Mouse (Mus musculus) retina, adult 2 months (tissue): ENCODE measurements around the gene Olfr313.
"Not testable (repeated sequence)": the region's sequence is repeated elsewhere in the genome, so short reads cannot be mapped to it uniquely, and the experiment has no call there.

Source experiments
- DNase-seq: peaks from one replicate; pipeline ENCODE4 v3.0.0-alpha.2; 2012; ENCODE audit warnings: low read depth, low spot score

Olfr313 gene

DNA sequence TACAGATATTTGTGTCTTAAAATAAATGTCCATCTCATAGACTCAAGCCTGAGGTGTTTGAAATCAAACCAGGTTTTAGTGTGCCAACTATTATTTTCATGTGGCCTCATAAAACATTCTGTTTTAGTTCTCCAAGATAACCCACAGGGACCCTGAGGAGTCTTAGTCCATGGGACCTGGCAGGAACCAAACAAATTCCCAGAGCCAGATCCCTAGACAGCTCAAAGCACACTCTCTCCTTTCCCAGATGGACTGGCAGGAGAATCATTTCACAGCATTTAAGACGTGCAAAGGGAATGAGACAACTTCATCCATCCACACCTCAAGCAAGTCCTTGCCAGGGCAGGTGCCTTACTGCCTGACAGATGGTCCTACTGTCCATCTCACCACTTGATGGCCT is at the start of gene Olfr313:
TSS of gene Olfr313 (plus strand) at position 301 of the 400 bp plus-strand sequence.
- DNase-seq, result not testable (repeated sequence)

DNA sequence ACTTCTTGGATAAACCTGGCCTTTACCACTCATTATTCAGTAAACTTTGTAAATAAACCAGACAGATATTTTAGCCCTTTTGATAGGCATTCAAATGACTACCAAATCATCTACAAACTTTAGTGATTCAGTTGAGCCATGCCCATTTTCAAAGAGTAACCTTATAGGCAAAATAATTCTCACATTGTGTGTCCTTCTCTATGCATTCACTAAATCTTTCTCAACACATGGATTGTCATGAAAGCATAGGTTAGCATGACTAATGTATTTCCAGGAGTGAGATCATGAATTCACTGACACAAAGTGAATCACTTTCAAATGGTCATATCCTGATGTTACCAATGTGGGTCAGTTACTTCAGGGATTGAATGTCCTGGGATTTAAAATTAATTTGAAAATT is 41.9 kb upstream of the Olfr313 start, which contains the start of gene Olfr315:
TSS of gene Olfr315 (plus strand) at position 301 of the 400 bp plus-strand sequence.
- no peak for DNase-seq

DNA sequence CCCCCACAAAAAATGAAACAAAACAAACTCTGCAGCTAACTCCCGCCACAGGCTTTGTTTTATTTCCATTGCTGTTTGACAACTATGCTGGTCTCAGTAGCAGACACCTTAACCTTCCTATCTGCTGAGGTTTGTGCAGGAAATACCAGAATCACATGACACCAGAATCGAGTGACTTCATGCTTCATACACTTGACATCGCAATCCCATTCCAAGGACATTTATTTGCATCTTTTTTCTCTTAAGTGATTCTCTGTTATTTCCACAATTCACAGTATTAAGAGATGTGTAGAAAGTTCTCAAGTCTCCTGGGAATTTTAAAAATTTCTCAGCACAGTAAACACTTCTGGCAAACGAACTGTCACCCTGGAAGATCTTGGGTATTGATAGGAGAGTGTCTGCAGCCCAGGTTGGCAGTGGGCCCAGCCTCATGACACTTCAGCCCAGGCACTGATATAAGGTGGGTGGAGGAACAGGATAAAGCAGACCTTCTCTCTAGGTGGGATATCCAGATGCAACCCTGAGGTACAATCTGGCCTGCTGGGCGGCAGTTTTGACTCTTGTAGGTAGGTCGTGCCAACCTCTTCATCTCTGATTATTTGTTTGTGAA is 32.2 kb upstream of the Olfr313 start, which contains the start of gene Olfr314:
TSS of gene Olfr314 (plus strand) at position 473 of the 610 bp plus-strand sequence.
- DNase-seq, result no peak

DNA sequence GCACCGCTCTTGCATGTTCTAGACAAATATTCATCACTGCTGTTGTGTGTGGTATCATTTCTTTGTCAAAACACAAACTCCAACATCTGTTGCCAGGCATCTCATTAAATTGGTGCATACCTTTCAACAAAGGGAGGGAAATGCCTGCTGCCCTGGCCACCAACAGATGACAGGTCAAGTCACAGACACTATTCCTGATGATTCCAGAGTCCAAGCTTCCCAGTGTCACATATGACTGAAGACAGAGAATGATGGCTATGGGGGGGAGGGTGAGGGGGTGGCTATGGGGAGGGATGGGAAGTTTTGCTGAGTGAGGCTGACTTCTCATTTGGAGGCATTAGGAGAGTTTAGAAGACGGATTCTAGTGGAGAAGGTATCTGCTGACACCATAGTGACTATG is 30.6 kb upstream of the Olfr313 start:
- no peak for DNase-seq

DNA sequence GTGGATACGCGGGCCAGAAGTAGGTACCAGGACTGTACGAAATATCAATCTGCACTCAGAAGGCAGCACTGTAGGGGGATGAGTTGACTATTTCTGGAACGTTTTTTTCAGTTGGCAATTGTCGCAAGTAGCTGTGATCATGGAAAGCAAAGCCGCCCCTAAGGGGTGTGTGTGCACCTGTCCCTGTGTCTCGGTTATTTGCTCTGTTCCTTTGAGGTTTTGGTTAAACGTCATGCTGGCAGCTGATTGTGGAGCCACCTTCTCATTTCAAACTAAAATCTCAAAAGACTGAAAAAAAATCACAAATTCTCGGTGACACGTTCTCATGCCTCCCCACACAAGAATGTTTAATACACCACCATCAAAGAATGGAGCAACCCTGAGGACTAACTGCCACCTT is 27.1 kb upstream of the Olfr313 start:
- DNase-seq, result no peak

DNA sequence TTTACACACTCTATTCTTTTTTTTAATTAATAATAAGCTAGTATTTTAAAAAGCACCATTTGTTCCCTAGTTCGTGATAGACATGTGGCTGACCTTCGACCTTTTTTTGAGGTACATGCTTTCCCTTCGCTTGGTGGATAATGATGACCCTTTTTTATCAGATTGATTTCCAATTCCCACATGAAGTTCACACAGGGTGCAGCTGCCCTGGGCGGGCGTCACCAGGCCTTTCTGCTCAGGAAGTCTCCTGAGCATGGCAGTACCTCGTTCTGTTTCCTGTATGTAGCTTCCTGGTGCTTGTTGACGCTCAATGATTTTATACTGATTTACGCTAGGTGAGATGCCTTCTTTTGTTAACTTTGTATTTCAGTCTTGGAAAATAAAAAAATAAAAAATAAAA is 26.5 kb upstream of the Olfr313 start:
- DNase-seq, result no peak

DNA sequence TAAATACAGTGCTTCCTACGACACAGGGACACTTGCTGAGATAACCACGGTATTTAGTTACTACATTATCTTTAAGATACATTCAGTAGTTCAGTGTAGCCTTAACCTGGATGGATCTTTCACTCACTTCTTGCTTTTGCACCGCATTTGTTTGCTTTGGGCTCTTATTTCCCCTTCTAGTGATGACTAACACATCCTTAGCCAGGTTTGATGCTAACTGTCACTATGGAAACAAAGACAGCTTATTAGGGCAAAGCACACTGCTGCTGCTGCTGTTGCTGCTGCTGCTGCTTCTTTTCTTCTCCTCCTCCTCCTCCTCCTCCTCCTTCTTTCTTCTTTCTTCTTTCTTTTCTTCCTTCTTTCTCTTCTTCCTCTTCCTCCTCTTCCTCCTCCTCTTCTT is 25.3 kb upstream of the Olfr313 start:
- peak; percentile 2 for DNase-seq

DNA sequence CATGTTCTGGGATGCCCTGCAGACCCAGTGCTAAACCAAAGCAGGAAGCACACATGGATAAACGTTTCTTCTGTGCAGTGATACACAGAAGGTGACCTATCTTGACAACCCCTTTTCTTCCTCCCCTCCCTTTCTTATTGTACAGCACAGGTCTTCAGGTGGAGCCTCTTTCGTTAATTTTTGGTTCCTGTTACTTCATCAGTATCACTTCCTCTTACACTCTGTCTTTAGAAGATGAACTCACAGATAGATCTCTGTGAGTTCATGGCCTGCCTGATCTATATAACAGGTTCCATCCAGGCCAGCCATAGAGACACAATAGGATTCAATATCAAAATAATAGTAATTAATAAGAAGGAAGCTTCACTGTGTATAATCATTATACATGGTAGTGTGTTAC is 24.7 kb upstream of the Olfr313 start:
- DNase-seq, result no peak

DNA sequence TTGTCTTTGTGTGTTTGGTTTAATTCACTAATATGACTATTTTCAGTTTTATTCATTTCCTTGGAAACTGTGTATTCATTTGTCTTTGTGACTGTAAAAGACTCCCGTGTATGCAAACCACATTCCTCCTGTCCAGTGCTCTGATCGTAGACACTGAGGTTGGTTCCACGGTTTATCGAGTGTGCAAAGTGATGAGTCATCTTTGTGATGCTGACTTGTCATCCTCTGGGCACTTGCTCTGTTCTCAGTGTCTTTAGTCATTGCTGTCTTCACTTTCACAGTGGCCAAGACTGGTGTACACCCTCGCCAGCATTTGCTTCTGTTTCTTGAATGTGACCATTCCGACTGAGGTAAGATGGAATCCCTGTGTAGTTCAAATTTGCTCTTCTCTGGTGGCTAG is 24.2 kb upstream of the Olfr313 start:
- DNase-seq, result no peak

DNA sequence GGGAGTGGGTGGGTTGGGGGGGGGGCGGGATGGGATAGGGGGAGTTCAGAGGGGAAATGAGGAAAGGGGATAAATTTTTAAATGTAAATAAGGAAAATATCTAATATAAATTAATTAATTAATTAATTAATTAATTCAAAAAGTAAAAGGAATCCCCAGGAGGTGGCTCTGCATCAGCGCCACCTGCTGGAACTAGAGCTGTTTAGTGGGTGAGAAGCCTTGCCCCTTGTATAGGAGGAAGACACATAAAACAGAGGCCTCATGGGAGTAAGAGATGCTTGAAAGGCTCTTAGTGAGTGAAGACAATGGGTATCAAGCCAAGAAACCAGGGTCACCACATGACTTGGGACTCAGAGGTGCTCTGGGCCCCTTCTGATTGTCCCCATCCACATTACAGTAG is 18.9 kb upstream of the Olfr313 start:
- no peak for DNase-seq

DNA sequence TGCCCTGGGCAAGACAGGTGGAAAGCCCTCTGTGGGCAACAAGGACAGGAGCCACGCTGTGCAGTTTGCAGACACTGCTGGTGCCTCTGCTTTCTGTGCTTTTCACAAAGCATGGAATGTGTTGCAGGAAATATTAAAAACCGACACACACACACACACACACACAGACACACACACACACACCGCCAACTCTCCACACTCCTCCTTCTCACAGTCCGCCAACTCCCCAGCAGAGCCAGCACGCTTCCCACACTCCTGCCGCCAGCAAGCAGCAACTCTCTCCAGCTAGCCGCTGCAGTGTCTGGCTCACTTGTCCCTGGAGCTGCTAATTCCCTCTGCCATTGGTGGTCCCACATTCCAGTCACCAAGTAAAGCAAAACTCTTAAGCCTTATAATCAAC is 17.9 kb upstream of the Olfr313 start:
- no peak for DNase-seq

DNA sequence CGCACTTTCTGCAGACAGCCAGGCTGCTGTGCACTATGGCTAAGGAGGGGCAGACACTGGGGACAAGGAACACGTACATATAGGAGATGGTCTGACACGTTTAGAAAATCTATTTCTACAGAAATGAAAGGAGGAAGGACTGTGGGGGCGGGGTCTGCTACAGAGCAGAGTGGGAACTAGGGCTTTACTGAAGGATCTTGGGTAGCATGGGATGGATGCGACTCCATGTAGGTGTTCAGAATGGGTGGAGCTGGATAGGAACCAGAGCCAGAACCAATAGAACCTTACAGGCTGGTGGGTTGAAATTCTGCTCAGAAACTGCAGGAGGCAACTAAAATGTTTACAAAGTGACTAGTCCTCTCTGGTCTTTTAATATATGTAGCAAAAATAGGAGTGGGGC is 15.1 kb upstream of the Olfr313 start:
- no peak for DNase-seq

DNA sequence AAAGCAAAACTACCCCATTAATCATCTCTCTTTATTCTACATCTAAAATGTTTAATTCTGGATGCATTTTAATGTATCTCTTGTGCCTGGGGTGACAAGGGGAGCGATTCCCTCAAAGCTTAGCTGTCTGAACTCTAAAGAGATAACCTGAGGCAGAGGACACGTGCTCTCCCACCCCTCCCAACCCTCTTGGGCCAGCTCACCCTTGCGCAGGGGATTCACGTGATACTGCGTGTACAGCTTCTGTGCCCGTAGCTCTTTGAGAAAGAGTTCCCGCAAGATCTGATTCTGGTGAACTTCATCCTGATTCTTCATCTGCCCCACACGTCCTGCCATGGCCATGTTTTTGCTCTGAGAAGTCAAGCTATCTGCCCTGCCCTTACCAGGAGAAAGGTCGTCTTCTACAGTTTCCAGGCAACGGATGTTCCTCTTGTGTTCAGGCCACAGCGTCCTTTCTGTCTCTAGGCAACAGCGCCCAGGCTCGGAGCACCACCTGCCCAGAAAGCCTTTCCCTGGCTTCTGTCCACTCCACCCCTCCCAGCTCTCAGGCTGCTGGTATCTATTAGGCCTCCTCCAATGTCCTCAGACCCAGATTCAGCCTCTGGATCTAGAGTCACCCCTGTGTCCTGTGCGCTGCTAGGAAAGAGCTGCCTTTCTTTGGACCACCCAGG is 13.1 kb upstream of the Olfr313 start, which contains the start of gene Fam183b:
TSS of gene Fam183b (minus strand) at position 403 of the 671 bp plus-strand sequence.
- DNase-seq, result peak; percentile 6

DNA sequence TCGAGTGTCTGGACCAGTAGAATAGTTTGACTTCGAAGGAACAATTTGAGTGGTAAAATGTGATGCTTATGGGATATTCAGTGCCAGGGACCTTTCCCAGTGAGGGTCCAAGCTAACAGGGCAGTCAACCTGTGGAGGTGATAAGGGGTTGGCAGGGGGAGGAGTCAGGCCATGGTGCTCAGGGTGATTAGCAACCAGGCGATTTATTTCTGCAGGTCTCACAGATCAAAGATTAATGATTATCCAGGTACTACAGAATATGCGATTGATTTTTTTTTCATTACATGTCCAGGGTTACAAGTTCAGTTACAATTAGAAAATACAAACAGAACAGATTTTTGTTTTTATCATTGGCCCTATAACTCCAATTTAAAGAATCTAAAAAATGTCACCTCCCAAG is 10.9 kb upstream of the Olfr313 start:
- no peak for DNase-seq

DNA sequence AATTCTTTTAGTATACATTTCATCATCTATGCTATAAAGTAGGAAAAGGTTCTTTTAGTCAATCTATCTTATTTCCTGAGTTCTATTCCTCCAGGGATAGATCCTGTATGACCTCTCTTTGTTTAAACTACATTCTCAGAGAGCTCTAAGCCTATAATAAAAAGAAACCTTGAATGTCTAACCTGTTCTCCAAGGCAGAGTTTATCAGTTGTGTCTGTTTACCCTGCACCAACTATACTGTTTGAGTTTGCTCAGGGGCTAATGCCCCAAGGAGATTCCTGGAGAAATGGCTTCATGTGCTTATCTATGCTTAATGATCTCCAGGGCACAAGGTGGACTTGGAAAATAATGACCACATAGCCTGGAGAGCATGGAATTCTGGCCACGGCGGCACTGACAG is 10.4 kb upstream of the Olfr313 start:
- DNase-seq, result no peak

DNA sequence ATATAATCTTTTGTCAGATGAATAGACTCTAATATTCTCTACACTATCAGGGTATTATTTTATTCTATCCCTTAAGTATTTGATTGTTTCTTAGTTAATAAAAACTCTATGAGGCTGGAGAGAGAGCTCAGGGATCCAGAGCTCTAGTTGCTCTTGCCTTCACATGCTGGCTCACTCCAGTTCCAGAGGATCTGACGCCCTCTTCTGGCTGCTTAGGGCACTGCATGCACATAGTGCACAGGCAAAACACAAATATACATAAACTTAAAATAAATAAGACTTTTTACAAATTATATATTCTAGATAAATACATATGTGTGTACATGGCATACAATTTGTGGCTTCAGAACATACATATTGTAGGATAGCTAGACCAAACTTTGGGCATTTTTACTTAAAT is 2.8 kb upstream of the Olfr313 start:
- DNase-seq, result no peak

DNA sequence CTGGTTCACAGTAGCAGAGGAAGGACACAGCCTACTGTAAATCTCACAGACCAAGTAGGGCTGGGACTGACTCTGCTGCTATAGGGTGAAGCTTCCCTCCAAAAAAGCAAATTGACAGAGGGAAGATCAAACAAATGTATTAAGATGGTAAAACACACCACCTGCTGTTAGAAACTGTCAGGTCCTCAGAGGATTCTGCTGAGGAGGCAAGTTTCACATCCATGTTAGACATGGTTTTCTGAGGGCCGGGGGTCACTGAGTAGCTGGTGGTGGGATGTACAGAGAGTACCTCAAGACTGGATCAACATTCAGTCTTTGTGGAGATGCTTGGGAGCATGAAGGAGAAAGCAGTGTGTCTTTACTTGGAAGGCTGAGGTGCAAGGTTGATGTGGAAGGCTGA is 876 bp downstream of the Olfr313 start:
- DNase-seq, result no peak

DNA sequence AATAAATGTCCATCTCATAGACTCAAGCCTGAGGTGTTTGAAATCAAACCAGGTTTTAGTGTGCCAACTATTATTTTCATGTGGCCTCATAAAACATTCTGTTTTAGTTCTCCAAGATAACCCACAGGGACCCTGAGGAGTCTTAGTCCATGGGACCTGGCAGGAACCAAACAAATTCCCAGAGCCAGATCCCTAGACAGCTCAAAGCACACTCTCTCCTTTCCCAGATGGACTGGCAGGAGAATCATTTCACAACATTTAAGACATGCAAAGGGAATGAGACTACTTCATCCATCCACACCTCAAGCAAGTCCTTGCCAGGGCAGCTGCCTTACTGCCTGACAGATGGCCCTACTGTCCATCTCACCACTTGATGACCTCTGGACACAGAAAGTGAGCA is 14.1 kb downstream of the Olfr313 start, which contains the start of gene Olfr312:
TSS of gene Olfr312 (plus strand) at position 301 of the 400 bp plus-strand sequence.
- DNase-seq, result not testable (repeated sequence)

DNA sequence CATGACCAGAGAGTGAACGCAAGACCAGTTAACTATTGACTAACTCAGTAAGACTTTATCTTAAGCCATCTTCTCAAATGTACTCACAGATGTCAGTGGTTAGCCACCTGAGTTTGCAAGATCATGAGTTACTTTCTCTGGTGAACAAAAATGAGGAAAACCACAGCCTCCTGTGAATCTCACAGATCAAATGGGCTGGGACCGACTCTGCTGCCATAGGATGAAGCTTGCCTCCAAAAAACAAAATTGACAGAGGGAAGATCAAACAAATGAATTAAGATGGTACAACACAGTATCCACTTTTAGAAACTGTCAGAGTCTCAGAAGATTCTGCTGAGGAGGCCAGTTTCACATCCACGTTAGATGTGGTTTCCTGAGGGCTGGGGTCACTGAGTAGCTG is 15.0 kb downstream of the Olfr313 start:
- DNase-seq, result no peak

DNA sequence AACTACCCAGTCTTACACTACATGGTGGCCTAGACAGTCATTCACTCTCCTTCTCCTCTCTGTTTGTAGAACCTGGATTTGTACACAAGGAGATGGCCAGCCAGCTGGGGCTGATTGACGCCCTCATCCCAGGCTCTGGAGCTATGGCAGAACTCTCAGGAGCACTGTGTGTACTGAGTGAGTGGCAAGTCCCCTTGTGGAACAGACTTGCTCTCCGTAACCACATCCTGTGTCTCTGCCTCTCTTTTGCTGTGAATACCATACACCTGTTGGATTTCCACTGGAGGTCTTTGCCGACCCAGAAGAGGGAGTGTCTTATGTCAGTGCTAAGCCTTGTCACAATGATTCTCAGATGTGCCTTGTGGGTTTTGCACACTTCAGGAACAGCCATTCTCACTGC is 17.7 kb downstream of the Olfr313 start:
- not testable (repeated sequence) for DNase-seq

DNA sequence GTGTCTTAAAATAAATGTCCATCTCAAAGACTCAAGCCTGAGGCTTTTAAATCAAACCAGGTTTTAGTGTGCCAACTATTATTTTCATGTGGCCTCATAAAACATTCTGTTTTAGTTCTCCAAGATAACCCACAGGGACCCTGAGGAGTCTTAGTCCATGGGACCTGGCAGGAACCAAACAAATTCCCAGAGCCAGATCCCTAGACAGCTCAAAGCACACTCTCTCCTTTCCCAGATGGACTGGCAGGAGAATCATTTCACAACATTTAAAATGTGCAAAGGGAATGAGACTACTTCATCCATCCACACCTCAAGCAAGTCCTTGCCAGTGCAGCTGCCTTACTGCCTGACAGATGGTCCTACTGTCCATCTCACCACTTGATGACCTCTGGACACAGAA is 24.2 kb downstream of the Olfr313 start, which contains the start of gene Olfr311:
TSS of gene Olfr311 (plus strand) at position 301 of the 400 bp plus-strand sequence.
- not testable (repeated sequence) for DNase-seq

DNA sequence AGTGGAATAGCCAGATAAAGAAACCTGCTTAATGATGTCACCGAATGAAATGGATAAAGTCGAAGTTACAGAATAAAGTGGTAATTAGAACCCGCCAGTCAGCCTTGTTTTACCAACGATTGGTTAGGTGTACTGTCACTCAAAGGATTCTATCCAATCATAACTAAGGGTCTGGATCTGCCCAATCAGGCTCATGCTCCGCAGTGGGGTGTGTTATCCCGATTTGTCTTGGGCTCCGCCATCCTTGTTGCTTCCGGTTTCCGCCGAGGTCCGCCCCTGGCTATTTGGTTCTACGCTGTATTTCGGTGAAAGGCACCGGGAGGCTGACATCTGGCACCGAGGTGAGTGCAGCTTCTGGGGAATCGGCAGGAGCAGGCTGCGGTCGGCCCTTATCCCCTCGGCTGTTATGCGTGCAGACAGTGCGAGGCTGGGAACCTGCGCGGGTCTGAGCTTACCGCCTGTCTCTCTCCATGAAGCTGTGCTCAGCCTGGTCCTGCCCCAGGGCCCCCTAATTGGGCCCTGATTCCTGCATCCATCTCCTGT is 32.2 kb downstream of the Olfr313 start, which contains the start of gene Gm12258:
TSS of gene Gm12258 (plus strand) at position 240 of the 543 bp plus-strand sequence.
- DNase-seq, result peak; percentile 100

DNA sequence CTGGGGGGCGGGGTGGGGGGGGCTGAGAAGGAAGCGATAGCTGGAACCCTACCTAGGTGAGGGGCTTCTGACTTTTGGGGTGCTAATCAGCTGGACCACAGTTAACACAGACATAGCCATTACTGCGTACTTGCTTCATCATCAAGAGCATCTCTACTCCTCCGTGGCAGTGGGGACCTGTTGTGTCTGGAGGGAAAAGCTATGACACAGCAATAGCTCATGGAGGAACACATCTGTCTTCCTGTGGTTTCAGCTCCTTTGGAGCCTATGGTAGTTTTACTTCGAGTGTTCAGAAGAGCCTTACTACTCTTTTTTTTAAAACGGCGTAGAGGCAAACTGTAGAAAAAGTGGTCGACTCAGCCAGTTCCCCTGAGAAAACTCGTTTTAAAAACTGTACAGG is 32.8 kb downstream of the Olfr313 start:
- DNase-seq, result no peak
